Mouse (Mus musculus): ENCODE data around the gene Tmem9b. TPM values are rescaled to one million over a fixed set of nuclear protein-coding genes. Genes with fewer than 3 reads are reported as not detected.

Tmem9b gene
- total and polyA plus RNA-seq, 2 experiments from 2014 or later: 159 to 308 TPM

- H3K9ac ChIP-seq (replicated peaks; ENCODE audit: low read length): no peak overlapping the region
- peak; percentile 54 for TF ChIP-seq CTCF (IDR thresholded peaks at IDR 0.05; ENCODE audit: low read depth)
- H3K27me3 ChIP-seq (ENCODE audit: insufficient read depth, low read length): no peaks in the 10 kb centered on the region
- no peak overlapping the region for H3K4me3 ChIP-seq (ENCODE audit: low read length)
- H3K9me3 ChIP-seq (ENCODE audit: low read length): no peaks in the 10 kb centered on the region
- WGBS: 60% methylated on average over 1 of the region's 1 CpGs
- peaks cover 23% of the 10 kb centered on the region for H3K36me3 ChIP-seq (ENCODE audit: insufficient read depth, low read length)
- H3K4me2 ChIP-seq (ENCODE audit: low read depth, low read length): no peak overlapping the region
- H3K4me1 ChIP-seq (ENCODE audit: insufficient read depth, low read length): 0 out of 2 replicates have a peak, but pooled peaks cover 3% of the 10 kb centered on the region
- no peak for DNase-seq (ENCODE audit: low spot score)
- no peak overlapping the region for H3K27ac ChIP-seq
- no peak for ATAC-seq
Observed at GRCm38 (mm10) chr7:109747747-109748146, 4.9 kb downstream of the Tmem9b start.

- Histone ChIP-seq H3K27ac (no peak overlapping the region), H3K27me3 (ENCODE audit: insufficient read depth, low read length) (no peaks in the 10 kb centered on the region), H3K4me1 (ENCODE audit: insufficient read depth, low read length) (no peaks in the 10 kb centered on the region), H3K36me3 (ENCODE audit: insufficient read depth, low read length) (peaks cover 44% of the 10 kb centered on the region), H3K4me3 (ENCODE audit: low read length) (no peak overlapping the region), H3K9me3 (ENCODE audit: low read length) (no peaks in the 10 kb centered on the region), H3K9ac (replicated peaks; ENCODE audit: low read length) (no peak overlapping the region), H3K4me2 (ENCODE audit: low read depth, low read length) (no peak overlapping the region)
- 92% methylated on average over 4 of the region's 4 CpGs for WGBS
- DNase-seq (ENCODE audit: low spot score) (no peak), ATAC-seq (no peak)
- no peak for TF ChIP-seq CTCF (IDR thresholded peaks at IDR 0.05; ENCODE audit: low read depth)
Observed at GRCm38 (mm10) chr7:109741703-109742102, 11.0 kb downstream of the Tmem9b start.

GRCm38 (mm10) chr7:109741060-109741459 is 11.6 kb downstream of the Tmem9b start:
- Histone ChIP-seq H3K4me2 (ENCODE audit: low read depth, low read length) (no peak overlapping the region), H3K36me3 (ENCODE audit: insufficient read depth, low read length) (peaks cover 49% of the 10 kb centered on the region), H3K27ac (no peak overlapping the region), H3K9ac (replicated peaks; ENCODE audit: low read length) (no peak overlapping the region), H3K4me3 (ENCODE audit: low read length) (no peak overlapping the region), H3K9me3 (ENCODE audit: low read length) (no peaks in the 10 kb centered on the region), H3K27me3 (ENCODE audit: insufficient read depth, low read length) (no peaks in the 10 kb centered on the region), H3K4me1 (ENCODE audit: insufficient read depth, low read length) (no peaks in the 10 kb centered on the region)
- 100% methylated on average over 1 of the region's 1 CpGs for WGBS
- TF ChIP-seq CTCF (IDR thresholded peaks at IDR 0.05; ENCODE audit: low read depth): no peak
- no peak for ATAC-seq
- DNase-seq (ENCODE audit: low spot score): no peak

GRCm38 (mm10) chr7:109739822-109740370 is 12.8 kb downstream of the Tmem9b start:
- Histone ChIP-seq H3K9ac (replicated peaks; ENCODE audit: low read length) (no peak overlapping the region), H3K36me3 (ENCODE audit: insufficient read depth, low read length) (peaks cover 54% of the 10 kb centered on the region), H3K4me2 (ENCODE audit: low read depth, low read length) (no peak overlapping the region), H3K9me3 (ENCODE audit: low read length) (no peaks in the 10 kb centered on the region), H3K4me3 (ENCODE audit: low read length) (no peak overlapping the region), H3K27me3 (ENCODE audit: insufficient read depth, low read length) (no peaks in the 10 kb centered on the region), H3K27ac (no peak overlapping the region), H3K4me1 (ENCODE audit: insufficient read depth, low read length) (no peaks in the 10 kb centered on the region)
- 94% methylated on average over 5 of the region's 5 CpGs for WGBS
- DNase-seq (ENCODE audit: low spot score) (no peak), ATAC-seq (no peak)
- TF ChIP-seq CTCF (IDR thresholded peaks at IDR 0.05; ENCODE audit: low read depth): no peak

- no peaks in the 10 kb centered on the region for H3K27me3 ChIP-seq (ENCODE audit: insufficient read depth, low read length)
- no peak overlapping the region for H3K27ac ChIP-seq
- H3K4me3 ChIP-seq (ENCODE audit: low read length): no peak overlapping the region
- no peaks in the 10 kb centered on the region for H3K9me3 ChIP-seq (ENCODE audit: low read length)
- no peak for TF ChIP-seq CTCF (IDR thresholded peaks at IDR 0.05; ENCODE audit: low read depth)
- H3K4me1 ChIP-seq (ENCODE audit: insufficient read depth, low read length): no peaks in the 10 kb centered on the region
- 91% methylated on average over 4 of the region's 4 CpGs for WGBS
- H3K9ac ChIP-seq (replicated peaks; ENCODE audit: low read length): no peak overlapping the region
- ATAC-seq (no peak), DNase-seq (ENCODE audit: low spot score) (no peak)
- H3K36me3 ChIP-seq (ENCODE audit: insufficient read depth, low read length): peaks cover 28% of the 10 kb centered on the region
- no peak overlapping the region for H3K4me2 ChIP-seq (ENCODE audit: low read depth, low read length)
Observed at GRCm38 (mm10) chr7:109734806-109735205, 17.9 kb downstream of the Tmem9b start.

GRCm38 (mm10) chr7:109731626-109732025 is 21.0 kb downstream of the Tmem9b start, which contains the start of gene Ascl3:
Gene Ascl3 (minus strand): TSS chr7:109731726.
- Histone ChIP-seq H3K27ac (no peak within 1 kb of the TSS), H3K36me3 (ENCODE audit: insufficient read depth, low read length) (peaks cover 20% of the 10 kb centered on the region), H3K4me3 (ENCODE audit: low read length) (no peak within 1 kb of the TSS), H3K27me3 (ENCODE audit: insufficient read depth, low read length) (no peaks in the 10 kb centered on the region), H3K9me3 (ENCODE audit: low read length) (no peaks in the 10 kb centered on the region), H3K4me2 (ENCODE audit: low read depth, low read length) (no peak within 1 kb of the TSS), H3K9ac (replicated peaks; ENCODE audit: low read length) (no peak within 1 kb of the TSS), H3K4me1 (ENCODE audit: insufficient read depth, low read length) (no peaks in the 10 kb centered on the region)
- 79% methylated on average over 5 of the region's 5 CpGs for WGBS
- ATAC-seq (no peak), DNase-seq (ENCODE audit: low spot score) (no peak)
- TF ChIP-seq CTCF (IDR thresholded peaks at IDR 0.05; ENCODE audit: low read depth): no peak

GRCm38 (mm10) chr7:109723697-109724096 is 29.0 kb downstream of the Tmem9b start, which contains the start of gene BC051019:
Gene BC051019 (minus strand): TSS chr7:109723850.
- H3K4me2 ChIP-seq (ENCODE audit: low read depth, low read length): no peak within 1 kb of the TSS
- no peak for TF ChIP-seq CTCF (IDR thresholded peaks at IDR 0.05; ENCODE audit: low read depth)
- H3K9me3 ChIP-seq (ENCODE audit: low read length): no peaks in the 10 kb centered on the region
- 93% methylated on average over 5 of the region's 5 CpGs for WGBS
- ATAC-seq (no peak), DNase-seq (ENCODE audit: low spot score) (no peak)
- no peak within 1 kb of the TSS for H3K27ac ChIP-seq
- H3K4me3 ChIP-seq (ENCODE audit: low read length): no peak within 1 kb of the TSS
- no peaks in the 10 kb centered on the region for H3K4me1 ChIP-seq (ENCODE audit: insufficient read depth, low read length)
- H3K9ac ChIP-seq (replicated peaks; ENCODE audit: low read length): no peak within 1 kb of the TSS
- no peaks in the 10 kb centered on the region for H3K27me3 ChIP-seq (ENCODE audit: insufficient read depth, low read length)
- no peaks in the 10 kb centered on the region for H3K36me3 ChIP-seq (ENCODE audit: insufficient read depth, low read length)

All from hindbrain, postnatal 0 days (tissue).